Comparison of ENCODE assay signal across 10 mouse cellular contexts in genomic region chr11:97570493-97571137, GRCm38 (mm10). TPM values are rescaled to one million over a fixed set of nuclear protein-coding genes. Genes with fewer than 3 reads are reported as not detected.
A peak's percentile ranks its signal among the peaks of the same experiment; 100 is the strongest.
DNase-seq lines count a peak whose midpoint lies in the region; ATAC-seq and TF ChIP-seq lines count a peak whose summit lies in the region.
"Had no signal": no experiment of that assay in that cellular context is flagged by ENCODE, and none has a peak within 500 bp of the region (broad histone marks: within the 10 kb centered on the region; RNA-seq: fewer than 3 reads in every experiment).

No protein-coding gene starts in this region.

- H3K9me3 ChIP-seq in heart, embryonic 11.5 days (replicated peaks; ENCODE audit: control insufficient read depth, low read length) = no peaks in the 10 kb centered on the region
- H3K9me3 ChIP-seq in forebrain, embryonic 16.5 days (ENCODE audit: control insufficient read depth, low read length) = no peaks in the 10 kb centered on the region
- H3K9me3 ChIP-seq: limb, embryonic 15.5 days had no signal

- ATAC-seq in heart, embryonic 11.5 days (replicated peaks; ENCODE audit: insufficient number of reproducible peaks, low FRiP score, low TSS enrichment) = no peak
- 0 out of 2 replicates have a peak, but pooled peaks have one; percentile 1 for ATAC-seq in forebrain, embryonic 16.5 days

- H3K4me1 ChIP-seq in heart, embryonic 11.5 days (ENCODE audit: control insufficient read depth, insufficient read depth, low read length) = peaks cover 20% of the 10 kb centered on the region
- H3K4me1 ChIP-seq in forebrain, embryonic 16.5 days (replicated peaks; ENCODE audit: control insufficient read depth, insufficient read depth, low read length) = peaks cover 82% of the 10 kb centered on the region
- H3K4me1 ChIP-seq in olfactory bulb, adult 2 months (ENCODE audit: control insufficient read depth, insufficient read depth, low read length) = peaks cover 62% of the 10 kb centered on the region

- no peak overlapping the region for H3K4me3 ChIP-seq in heart, embryonic 11.5 days (ENCODE audit: low read depth, low read length)
- 0 out of 2 replicates have a peak overlapping the region, but pooled peaks have one; percentile 7 for H3K4me3 ChIP-seq in forebrain, embryonic 16.5 days (replicated peaks; ENCODE audit: low read length)
- H3K4me3 ChIP-seq in olfactory bulb, adult 2 months (ENCODE audit: insufficient read depth, low read depth, low read length) = peak overlapping the region; percentile 38
- H3K4me3 ChIP-seq: limb, embryonic 15.5 days had no signal

- no peak for TF ChIP-seq POLR2A in olfactory bulb, adult 2 months (IDR thresholded peaks at IDR 0.05; ENCODE audit: insufficient read depth, low read depth, low read length)

- H3K27ac ChIP-seq in heart, embryonic 11.5 days (ENCODE audit: low read depth, low read length) = no peak overlapping the region
- H3K27ac ChIP-seq in forebrain, embryonic 16.5 days (ENCODE audit: low read length) = peak overlapping the region; percentile 97
- peak overlapping the region; percentile 75 for H3K27ac ChIP-seq in olfactory bulb, adult 2 months (ENCODE audit: insufficient read depth, low read depth, low read length)
- H3K27ac ChIP-seq: limb, embryonic 15.5 days had no signal

- intact Hi-C loops in gastrocnemius, postnatal 14 days (cut with DNase I; ENCODE audit: low total_unique reads) = loop anchor here (10.0 kb wide), 1 partner anchor 86 kb away; no protein-coding TSS in a partner anchor

- no peak overlapping the region for H3K4me2 ChIP-seq in heart, embryonic 11.5 days
- peak overlapping the region; percentile 86 for H3K4me2 ChIP-seq in forebrain, embryonic 16.5 days (ENCODE audit: low read length)

- peaks cover 81% of the 10 kb centered on the region for H3K27me3 ChIP-seq in heart, embryonic 11.5 days (ENCODE audit: control insufficient read depth, insufficient read depth, low read length)
- no peaks in the 10 kb centered on the region for H3K27me3 ChIP-seq in forebrain, embryonic 16.5 days (replicated peaks; ENCODE audit: control insufficient read depth, insufficient read depth, low read length)

- 0 out of 2 replicates have a peak overlapping the region, but pooled peaks have one; percentile 24 for H3K9ac ChIP-seq in heart, embryonic 11.5 days (ENCODE audit: low read depth, low read length)
- H3K9ac ChIP-seq in forebrain, embryonic 16.5 days (replicated peaks; ENCODE audit: low read depth, low read length) = 0 out of 2 replicates have a peak overlapping the region, but pooled peaks have one; percentile 12
- H3K9ac ChIP-seq: limb, embryonic 15.5 days had no signal

- no peak for TF ChIP-seq CTCF in olfactory bulb, adult 2 months (IDR thresholded peaks at IDR 0.05; ENCODE audit: insufficient read depth, low read depth, low read length)

- 14% methylated on average over 8 of the region's 8 CpGs for WGBS in heart, embryonic 11.5 days (ENCODE audit: insufficient replicate concordance)
- 5% methylated on average over 8 of the region's 8 CpGs for WGBS in forebrain, embryonic 16.5 days
- WGBS in olfactory bulb, adult 2 months = 18% methylated on average over 8 of the region's 8 CpGs

- DNase-seq in heart, adult 9 months (ENCODE audit: low spot score in 2 of 2) = no peak
- DNase-seq in right cerebral cortex, postnatal 4 days = peak; percentile 61
- no peak for DNase-seq in right cerebral cortex, postnatal 36 days (ENCODE audit: low spot score in 2 of 2)
- no peak for DNase-seq in gastrocnemius, postnatal 14 days
- no peak for DNase-seq in ovary, postnatal 36 days (ENCODE audit: low spot score)
- DNase-seq: embryo, embryonic 11 days had no signal

- no peaks in the 10 kb centered on the region for H3K36me3 ChIP-seq in heart, embryonic 11.5 days (ENCODE audit: control insufficient read depth, insufficient read depth, low read length)
- H3K36me3 ChIP-seq in forebrain, embryonic 16.5 days (ENCODE audit: control insufficient read depth, insufficient read depth) = no peaks in the 10 kb centered on the region
- H3K36me3 ChIP-seq: limb, embryonic 15.5 days had no signal

RNA-seq across cellular contexts. Expression of gene Srcin1, which starts 5.4 kb away (rescaled TPM):
- polyA plus RNA-seq in heart, embryonic 11.5 days (2014; fragmentation: Nextera tagmentation; extraction: Ambion mirVana) = 0.06 and 0.23 TPM in 2 replicates
- polyA plus RNA-seq in forebrain, embryonic 16.5 days (2015; fragmentation: Nextera tagmentation; extraction: Ambion mirVana) = 7.0 and 9.9 TPM in 2 replicates
- polyA plus RNA-seq in olfactory bulb, adult 2 months (2012; ENCODE audit: insufficient read depth, insufficient read length, low replicate concordance, missing spikeins) = not detected in 2 replicates
- total RNA-seq in gastrocnemius, postnatal 14 days (2021) = under 1 TPM; 0.51 to 0.64 TPM

RNA-seq across cellular contexts. Expression of gene Epop, which starts 58.9 kb away (rescaled TPM):
- 1.4 and 1.5 TPM in 2 replicates for polyA plus RNA-seq in heart, embryonic 11.5 days (2014; fragmentation: Nextera tagmentation; extraction: Ambion mirVana)
- 2.1 and 2.6 TPM in 2 replicates for polyA plus RNA-seq in forebrain, embryonic 16.5 days (2015; fragmentation: Nextera tagmentation; extraction: Ambion mirVana)
- polyA plus RNA-seq in olfactory bulb, adult 2 months (2012; ENCODE audit: insufficient read depth, insufficient read length, low replicate concordance, missing spikeins) = not detected in 2 replicates
- 1 to 10 TPM in 1 of 2 experiments, under 1 TPM in 1; 0.60 to 1.3 TPM for total RNA-seq in gastrocnemius, postnatal 14 days (2021)
